In genomic region chr7:34157994-34158393, GRCm38 (mm10) we compare ENCODE assay signal across 27 mouse cellular contexts. TPM values are rescaled to one million over a fixed set of nuclear protein-coding genes. Genes with fewer than 3 reads are reported as not detected.
DNase-seq lines count a peak whose midpoint lies in the region; ATAC-seq and TF ChIP-seq lines count a peak whose summit lies in the region.
"Had no signal": no experiment of that assay in that cellular context is flagged by ENCODE, and none has a peak within 500 bp of the region (broad histone marks: within the 10 kb centered on the region; RNA-seq: fewer than 3 reads in every experiment).

No protein-coding gene starts in this region.

- no peak overlapping the region for H3K4me3 ChIP-seq in gastrocnemius, adult 2 months
- H3K4me3 ChIP-seq in stomach, embryonic 16.5 days (replicated peaks; ENCODE audit: low read length): no peak overlapping the region
- H3K4me3 ChIP-seq: forebrain, embryonic 13.5 days; heart, adult 2 months; heart, embryonic 10.5 days; heart, embryonic 13.5 days had no signal

- H3K4me2 ChIP-seq in stomach, embryonic 16.5 days (ENCODE audit: low read depth, low read length): no peak overlapping the region
- H3K4me2 ChIP-seq: forebrain, embryonic 13.5 days; heart, embryonic 13.5 days; hindbrain, embryonic 14.5 days had no signal

- H3K4me1 ChIP-seq in stomach, embryonic 16.5 days (ENCODE audit: control insufficient read depth, insufficient read depth, low read length): no peaks in the 10 kb centered on the region
- H3K4me1 ChIP-seq: forebrain, embryonic 13.5 days; heart, embryonic 10.5 days; heart, embryonic 13.5 days had no signal

- 81% methylated on average over 3 of the region's 3 CpGs for WGBS in stomach, embryonic 16.5 days

- ATAC-seq in stomach, embryonic 16.5 days (ENCODE audit: insufficient read depth, low FRiP score): peak; percentile 80; the same call in 1 of the 2 replicates
- ATAC-seq: CD4-positive, CD25-positive, alpha-beta regulatory T cell, adult 4 months; forebrain, embryonic 13.5 days; forebrain, embryonic 16.5 days; hindbrain, postnatal 0 days; intestine, postnatal 0 days had no signal

- H3K9ac ChIP-seq in stomach, embryonic 16.5 days (ENCODE audit: low read length): no peak overlapping the region
- H3K9ac ChIP-seq: forebrain, embryonic 13.5 days; heart, embryonic 13.5 days; hindbrain, embryonic 14.5 days had no signal

- no peak for TF ChIP-seq CTCF in gastrocnemius, adult 2 months (IDR thresholded peaks at IDR 0.05)

- H3K27ac ChIP-seq in gastrocnemius, adult 2 months: peak overlapping the region; percentile 20; the same call in 1 of the 2 replicates
- no peak overlapping the region for H3K27ac ChIP-seq in stomach, embryonic 16.5 days (ENCODE audit: low read length)
- H3K27ac ChIP-seq: forebrain, embryonic 13.5 days; heart, adult 2 months; heart, embryonic 10.5 days; heart, embryonic 13.5 days; hindbrain, embryonic 14.5 days; hindbrain, postnatal 0 days had no signal

- DNase-seq in gastrocnemius, adult 2 months: no peak
- DNase-seq in gastrocnemius, adult 8-10 months (ENCODE audit: low spot score in 2 of 2): no peak
- DNase-seq in MN1 (ENCODE audit: low spot score): peak; percentile 65
- peak; percentile 19 for DNase-seq in brain, adult 2 months (ENCODE audit: low read depth, low spot score)
- DNase-seq in right cerebral cortex, adult 2 months (ENCODE audit: low spot score in 2 of 2): no peak
- DNase-seq in frontal cortex, postnatal 25 days (ENCODE audit: low spot score in 2 of 2): no peak
- DNase-seq in spleen, postnatal 10 days (ENCODE audit: low spot score in 2 of 2): no peak
- DNase-seq: adrenal gland, adult 2 months; adrenal gland, postnatal 14 days; cerebellum, adult 11-12 months; cerebellum, adult 9-10 months; cerebellum, postnatal 14 days; gastrocnemius, postnatal 10 days; gastrocnemius, postnatal 36 days; heart, adult 2 months; heart, postnatal 14 days; heart, postnatal 4 days had no signal

- no peaks in the 10 kb centered on the region for H3K27me3 ChIP-seq in stomach, embryonic 16.5 days (ENCODE audit: control insufficient read depth, insufficient read depth, low read length)
- H3K27me3 ChIP-seq: forebrain, embryonic 13.5 days; heart, embryonic 13.5 days had no signal

- H3K36me3 ChIP-seq in stomach, embryonic 16.5 days (ENCODE audit: control insufficient read depth, insufficient read depth, low read length): peaks cover 50% of the 10 kb centered on the region

- intact Hi-C loops in gastrocnemius, adult 2 months (cut with DNase I): no loop called here

- no peaks in the 10 kb centered on the region for H3K9me3 ChIP-seq in stomach, embryonic 16.5 days (replicated peaks; ENCODE audit: control insufficient read depth, low read length)
- H3K9me3 ChIP-seq: forebrain, embryonic 13.5 days; heart, embryonic 10.5 days; heart, embryonic 13.5 days had no signal

RNA-seq across cellular contexts. Expression of gene Uba2, which starts 11.4 kb away (rescaled TPM):
- total RNA-seq in gastrocnemius, adult 2 months (2021): 10 to 100 TPM; 33.4 to 38.7 TPM
- 10 to 100 TPM; 33.2 to 42.5 (median 37.5) TPM for total RNA-seq in gastrocnemius, adult 8-10 months (2022)
- 161 and 165 TPM in 2 replicates for polyA plus RNA-seq in stomach, embryonic 16.5 days (2015; fragmentation: Nextera tagmentation; extraction: Ambion mirVana)

RNA-seq across cellular contexts. Expression of gene Wtip, which starts 24.9 kb away (rescaled TPM):
- 1 to 10 TPM; 3.2 to 3.9 TPM for total RNA-seq in gastrocnemius, adult 2 months (2021)
- total RNA-seq in gastrocnemius, adult 8-10 months (2022): 1 to 10 TPM; 2.4 to 4.5 (median 2.4) TPM
- polyA plus RNA-seq in stomach, embryonic 16.5 days (2015; fragmentation: Nextera tagmentation; extraction: Ambion mirVana): 4.2 and 4.3 TPM in 2 replicates
- total RNA-seq: MEL had no signal
- polyA plus RNA-seq: CD4-positive, CD25-positive, alpha-beta regulatory T cell, adult 4 months had no signal

RNA-seq across cellular contexts. Expression of gene Pdcd2l, which starts 38.5 kb away (rescaled TPM):
- total RNA-seq in gastrocnemius, adult 2 months (2021): 10 to 100 TPM; 13.8 to 19.2 TPM
- 10 to 100 TPM; 13.0 to 18.6 (median 16.9) TPM for total RNA-seq in gastrocnemius, adult 8-10 months (2022)
- polyA plus RNA-seq in stomach, embryonic 16.5 days (2015; fragmentation: Nextera tagmentation; extraction: Ambion mirVana): 53.6 and 54.8 TPM in 2 replicates

Comparison
In these comparisons a context has a peak if more than half of its experiments do, and no peak if none do; other contexts are left out.
1. DNase-seq: peak in MN1 (single experiment) and brain, adult 2 months (single experiment); none in gastrocnemius, adult 2 months (single experiment), gastrocnemius, adult 8-10 months (0 of 2), right cerebral cortex, adult 2 months (0 of 2), frontal cortex, postnatal 25 days (0 of 2) and spleen, postnatal 10 days (0 of 2).